Mouse (Mus musculus): ENCODE data around the gene Fam186b.

- TF ChIP-seq MAX (IDR thresholded peaks at IDR 0.05; ENCODE audit: low read depth) (no peak), E2F4 (IDR thresholded peaks at IDR 0.05; ENCODE audit: insufficient read depth) (no peak), TCF12 (IDR thresholded peaks at IDR 0.05; ENCODE audit: insufficient read depth, poor library complexity, severe bottlenecking) (no peak), POLR2A (IDR thresholded peaks at IDR 0.05; ENCODE audit: insufficient read length, low read depth) (peak; percentile 5), POLR2AphosphoS2 (IDR thresholded peaks at IDR 0.05; ENCODE audit: insufficient read length, low read depth) (peak; percentile 37), USF1 (IDR thresholded peaks at IDR 0.05; ENCODE audit: low read depth) (no peak)
Observed at GRCm38 (mm10) chr15:99307476-99307875, 11.8 kb upstream of the Fam186b start.
